Mouse (Mus musculus) CD4-positive helper T cell, adult 2 months (primary cell): Measurements from ENCODE around the gene Rab3gap1.

ENCODE experiments used
- DNase-seq: peaks from one replicate; pipeline ENCODE4 v3.0.0-alpha.2; 2012; ENCODE audit warnings: low read depth, missing footprints, low spot score

The Rab3gap1 gene

GRCm38 (mm10) chr1:127915802-127916201 is 47.2 kb downstream of the Rab3gap1 start:
- no peak for DNase-seq

GRCm38 (mm10) chr1:127933405-127933804 is 64.8 kb downstream of the Rab3gap1 start:
- DNase-seq, result no peak

GRCm38 (mm10) chr1:127934322-127934721 is 65.7 kb downstream of the Rab3gap1 start:
- DNase-seq, result no peak

GRCm38 (mm10) chr1:127937277-127937676 is 68.7 kb downstream of the Rab3gap1 start:
- DNase-seq, result no peak

- DNase-seq, result no peak
Observed at GRCm38 (mm10) chr1:127942231-127942630, 73.7 kb downstream of the Rab3gap1 start.

- no peak for DNase-seq
Observed at GRCm38 (mm10) chr1:127943516-127943915, 74.9 kb downstream of the Rab3gap1 start.

- DNase-seq, result no peak
Observed at GRCm38 (mm10) chr1:127945696-127946575, 77.4 kb downstream of the Rab3gap1 start.

GRCm38 (mm10) chr1:127946615-127947249 is 78.2 kb downstream of the Rab3gap1 start:
- DNase-seq, result no peak

- no peak for DNase-seq
Observed at GRCm38 (mm10) chr1:127948748-127949147, 80.2 kb downstream of the Rab3gap1 start.

- no peak for DNase-seq
Observed at GRCm38 (mm10) chr1:127952276-127952675, 83.7 kb downstream of the Rab3gap1 start.

GRCm38 (mm10) chr1:127954198-127954597 is 85.6 kb downstream of the Rab3gap1 start:
- peak; percentile 21 for DNase-seq

- no peak for DNase-seq
Observed at GRCm38 (mm10) chr1:127954800-127955199, 86.2 kb downstream of the Rab3gap1 start.

- no peak for DNase-seq
Observed at GRCm38 (mm10) chr1:127956524-127956923, 88.0 kb downstream of the Rab3gap1 start.

GRCm38 (mm10) chr1:127958801-127959200 is 90.2 kb downstream of the Rab3gap1 start:
- no peak for DNase-seq

- DNase-seq, result no peak
Observed at GRCm38 (mm10) chr1:127959312-127959718, 90.7 kb downstream of the Rab3gap1 start.

GRCm38 (mm10) chr1:127961140-127961539 is 92.6 kb downstream of the Rab3gap1 start:
- DNase-seq, result no peak

GRCm38 (mm10) chr1:127963326-127963725 is 94.8 kb downstream of the Rab3gap1 start:
- DNase-seq, result no peak

- no peak for DNase-seq
Observed at GRCm38 (mm10) chr1:127970870-127971269, 102.3 kb downstream of the Rab3gap1 start.

- no peak for DNase-seq
Observed at GRCm38 (mm10) chr1:127974082-127974481, 105.5 kb downstream of the Rab3gap1 start.

GRCm38 (mm10) chr1:127975676-127976075 is 107.1 kb downstream of the Rab3gap1 start:
- no peak for DNase-seq

GRCm38 (mm10) chr1:127976106-127976505 is 107.5 kb downstream of the Rab3gap1 start:
- DNase-seq, result no peak

GRCm38 (mm10) chr1:127978125-127978524 is 109.6 kb downstream of the Rab3gap1 start:
- peak; percentile 10 for DNase-seq
